Mouse (Mus musculus) erythroblast, adult 5-6 weeks (primary cell): ENCODE data around the gene Macrod2. TPM values are rescaled to one million over a fixed set of nuclear protein-coding genes. Genes with fewer than 3 reads are reported as not detected.

Experiments
- ATAC-seq: replicated peaks from 2 replicates; pipeline ENCODE4 v1.8.0; 2016; ENCODE audit warnings: moderate number of reproducible peaks, mild to moderate bottlenecking, moderate TSS enrichment, inconsistent platforms; ENCODE audit not compliant: poor library complexity, low FRiP score, severe bottlenecking
- total RNA-seq, 2 experiments: library from RNA; stranded (forward) in 1 of 2; stranded (reverse) in 1 of 2; fragments of 150-400 nt in 1 of 2; fragments of 200-764, 138-1000 nt in 1 of 2; gene quantifications; 2 replicates each; pipeline versions ENCODE4 v1.2.3 to v1.2.4; 2015 to 2017; ENCODE audit warnings: low replicate concordance in 2 of 2

Macrod2 gene
- total RNA-seq, 2 experiments from 2014 or later, result 2.8 TPM; not detected in 1

DNA sequence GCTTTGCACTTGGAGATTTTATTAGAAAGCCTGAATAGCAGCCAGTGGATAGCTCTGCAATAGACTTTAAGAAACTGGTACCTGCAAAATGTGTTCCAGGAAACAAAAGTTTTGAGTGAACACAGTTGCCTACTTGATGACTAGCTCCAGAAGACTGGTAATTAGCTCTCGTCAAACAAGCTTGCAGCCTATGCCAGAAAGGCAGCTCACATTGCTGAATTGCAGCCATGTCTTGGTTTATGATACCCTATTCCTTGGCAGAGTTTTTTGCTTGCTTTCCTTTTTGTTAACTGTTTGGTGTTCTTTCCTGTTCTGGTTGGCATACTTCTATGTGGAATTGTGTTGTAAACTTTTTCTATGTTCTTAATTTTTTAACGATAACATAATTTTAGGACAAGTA lies 154.2 kb downstream of the Macrod2 start:
- ATAC-seq, result no peak

DNA sequence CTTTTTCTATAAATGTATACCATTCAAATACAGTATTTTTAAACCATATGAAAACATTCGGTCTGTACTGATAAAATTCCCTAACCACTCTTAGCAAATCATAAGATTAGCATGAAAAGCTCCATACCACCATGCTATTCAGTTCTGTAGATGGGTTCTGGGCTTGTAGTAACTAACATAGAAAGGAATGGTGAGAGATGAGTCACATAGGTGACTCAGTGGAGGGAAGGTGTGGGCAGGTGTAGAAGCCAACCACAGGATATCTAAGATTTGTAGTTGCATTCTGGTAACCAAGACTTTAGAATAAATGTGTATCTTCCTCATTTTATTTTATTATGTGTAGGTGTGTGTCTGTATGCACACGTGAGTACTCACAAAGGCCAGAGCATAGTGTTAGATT lies 166.3 kb downstream of the Macrod2 start:
- ATAC-seq, result no peak

DNA sequence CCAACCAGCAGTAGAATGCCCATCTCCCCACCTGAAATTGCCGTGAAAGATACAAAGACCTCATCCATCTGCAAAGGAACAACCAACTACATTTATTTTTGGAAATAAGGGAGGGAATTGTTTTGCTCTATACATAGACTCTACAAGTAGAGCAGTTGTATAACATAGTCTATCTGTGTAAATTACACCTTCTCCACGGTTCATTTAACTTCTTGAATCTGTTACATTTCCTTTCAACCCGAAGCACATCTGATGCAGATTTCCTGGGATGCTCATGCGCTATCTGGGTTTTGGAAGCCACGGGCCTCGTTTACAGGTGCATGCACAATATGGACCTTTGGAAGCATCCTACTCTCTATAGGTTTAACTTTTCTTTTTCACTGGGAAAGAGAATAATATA lies 175.8 kb downstream of the Macrod2 start:
- ATAC-seq, result no peak

DNA sequence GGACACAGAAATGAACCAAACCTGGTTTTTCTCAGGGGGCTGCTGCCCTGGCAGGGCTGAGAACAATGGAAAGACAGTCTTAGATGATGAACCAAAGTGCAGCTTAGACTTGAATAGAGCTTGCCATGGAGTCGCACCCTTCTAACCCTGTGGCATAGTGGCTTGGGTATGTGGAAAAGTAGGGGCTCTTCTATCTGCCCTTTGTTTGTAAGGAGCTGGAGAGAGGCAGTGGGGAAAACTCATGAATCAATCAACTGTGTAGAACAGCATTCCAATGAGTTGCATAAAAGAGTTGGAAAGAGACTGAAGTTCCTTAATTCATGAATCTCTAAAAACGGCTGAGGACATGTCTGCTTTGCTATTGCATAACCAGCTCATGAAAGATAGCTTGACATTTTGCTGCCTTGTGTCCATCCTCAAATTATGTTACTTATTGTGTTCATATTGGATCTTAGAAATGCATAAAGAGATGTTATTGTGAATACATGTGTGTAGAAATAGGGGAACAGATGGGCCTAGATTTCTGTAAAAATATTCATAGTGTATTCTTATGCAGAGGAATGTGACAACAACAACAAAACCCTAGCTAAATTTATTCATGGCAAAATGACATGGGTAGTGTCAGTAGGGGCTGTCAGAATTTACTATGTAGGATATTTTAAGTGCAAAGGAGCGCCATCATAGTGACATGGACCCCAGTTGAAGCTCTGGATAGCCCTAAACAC lies 197.6 kb downstream of the Macrod2 start:
- no peak for ATAC-seq

DNA sequence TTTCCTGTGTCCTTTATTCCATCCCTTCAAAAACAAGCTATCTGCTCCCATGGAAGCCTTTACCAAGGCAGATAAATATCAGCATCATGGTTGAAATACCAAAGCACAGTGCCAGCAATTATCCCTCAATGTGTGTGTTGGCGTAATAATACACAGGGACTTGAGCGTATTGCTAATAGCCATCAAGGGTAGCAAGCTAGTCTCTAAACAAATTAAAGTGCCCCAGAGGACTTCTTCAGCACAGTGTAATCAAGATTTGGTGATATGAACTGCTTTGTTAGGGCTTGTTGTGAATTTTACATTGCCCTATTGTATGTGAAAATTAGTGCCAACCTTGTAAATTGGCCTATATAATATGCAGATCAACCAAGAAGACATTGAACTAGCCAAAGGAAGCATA lies 201.8 kb downstream of the Macrod2 start:
- no peak for ATAC-seq

DNA sequence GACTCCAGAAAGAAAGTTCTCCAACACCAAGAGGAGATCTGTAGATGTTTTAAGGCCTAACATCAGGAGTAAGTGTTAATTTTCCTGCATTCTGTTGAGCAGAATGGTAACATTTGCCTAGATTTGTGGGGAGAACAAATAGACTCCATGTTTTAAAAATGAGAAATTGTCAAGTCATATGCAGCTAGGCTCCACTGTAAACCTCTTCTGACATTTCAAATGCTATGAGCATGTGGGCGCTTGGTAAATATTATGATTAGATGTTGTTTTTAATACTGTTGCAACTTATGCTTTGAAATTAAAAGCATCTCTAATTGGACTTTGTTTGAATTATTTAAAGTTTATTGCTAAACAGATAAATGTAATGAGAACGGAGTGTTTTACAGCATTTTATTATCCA lies 220.3 kb downstream of the Macrod2 start:
- ATAC-seq, result no peak

DNA sequence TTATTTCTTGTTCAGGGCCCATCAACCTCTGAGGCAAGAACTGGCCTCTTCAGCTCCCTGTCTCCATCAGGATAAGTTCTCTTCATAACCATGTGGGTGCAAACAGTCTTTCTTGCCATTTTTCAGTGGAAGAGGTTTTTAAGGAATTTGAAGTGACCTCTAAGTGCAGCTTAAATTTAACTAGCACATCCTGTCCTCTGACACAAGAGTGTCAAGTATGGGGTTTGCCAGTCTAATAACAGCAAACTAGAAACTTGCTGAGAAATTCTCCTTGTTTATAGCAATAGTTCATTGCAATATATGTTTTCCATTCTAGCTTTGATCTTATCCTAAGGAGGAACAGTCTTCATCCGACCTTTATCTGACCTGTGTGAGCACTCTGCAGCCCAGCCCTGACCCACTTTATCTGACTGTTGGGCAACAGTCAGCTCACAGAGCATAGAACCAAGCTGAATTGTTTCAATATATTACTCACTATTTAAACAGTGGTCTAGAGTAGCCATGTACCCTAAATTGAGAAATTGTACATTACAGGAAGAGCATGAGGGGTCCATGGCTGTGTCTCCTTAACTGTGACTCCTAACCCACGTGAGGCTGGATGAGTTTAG lies 226.7 kb downstream of the Macrod2 start:
- ATAC-seq, result no peak

DNA sequence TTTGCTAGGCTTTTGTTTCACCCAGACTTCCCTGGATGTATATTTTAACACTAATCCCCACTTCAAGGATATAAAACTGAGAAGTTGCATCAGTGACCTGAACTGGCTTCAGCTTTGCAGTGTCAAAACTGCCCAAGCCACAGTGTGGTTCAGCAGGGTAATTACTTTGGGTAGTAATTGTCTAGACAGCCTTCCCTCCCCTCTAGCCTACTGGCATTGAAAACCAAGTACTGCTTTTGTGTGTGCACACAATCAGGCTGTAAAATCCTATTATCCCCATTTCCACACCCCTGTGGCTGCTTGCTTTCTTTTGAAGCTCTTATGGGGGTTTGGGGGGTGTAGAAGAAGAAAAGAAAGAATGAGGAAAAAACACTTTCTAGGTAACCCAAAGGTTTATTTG lies 258.4 kb downstream of the Macrod2 start:
- ATAC-seq, result no peak

DNA sequence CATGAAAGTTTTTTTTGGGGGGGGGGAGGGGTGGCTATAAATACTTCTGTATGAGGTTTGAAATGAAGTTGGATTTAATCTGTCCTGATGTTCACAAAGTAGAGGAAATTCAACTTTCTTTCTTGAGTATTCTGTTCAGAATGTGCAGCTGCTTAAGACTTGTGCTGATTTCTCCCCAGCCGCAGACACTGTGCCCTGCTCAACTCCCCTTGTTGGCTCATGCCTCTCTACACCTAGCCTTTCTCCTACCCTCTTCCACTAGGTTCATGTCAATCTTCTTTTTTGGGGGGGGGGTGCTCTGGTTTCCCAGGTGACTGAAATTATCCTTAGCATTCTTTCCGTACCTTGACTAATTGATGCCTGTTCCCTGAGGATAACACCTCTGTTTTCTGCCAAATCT lies 258.9 kb downstream of the Macrod2 start:
- no peak for ATAC-seq

DNA sequence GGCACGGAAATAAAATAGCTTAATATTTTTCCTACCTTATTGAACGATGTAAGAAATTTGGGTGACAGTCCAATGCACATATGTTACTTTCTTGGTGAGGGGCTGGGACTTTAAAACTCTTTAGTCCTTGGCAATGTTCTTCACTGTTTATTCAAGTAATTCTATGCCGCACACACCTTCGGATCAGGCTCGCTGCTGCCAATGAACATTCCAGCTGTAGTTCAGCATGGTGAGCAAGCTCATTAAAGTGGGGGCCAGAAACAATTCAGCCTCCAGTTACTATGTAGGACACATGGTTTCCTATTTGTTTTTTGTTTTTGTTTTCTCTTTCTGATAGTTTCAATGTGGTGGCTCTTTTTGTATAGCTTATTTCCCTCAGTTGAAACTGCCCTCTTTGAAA lies 267.6 kb downstream of the Macrod2 start:
- ATAC-seq, result no peak

DNA sequence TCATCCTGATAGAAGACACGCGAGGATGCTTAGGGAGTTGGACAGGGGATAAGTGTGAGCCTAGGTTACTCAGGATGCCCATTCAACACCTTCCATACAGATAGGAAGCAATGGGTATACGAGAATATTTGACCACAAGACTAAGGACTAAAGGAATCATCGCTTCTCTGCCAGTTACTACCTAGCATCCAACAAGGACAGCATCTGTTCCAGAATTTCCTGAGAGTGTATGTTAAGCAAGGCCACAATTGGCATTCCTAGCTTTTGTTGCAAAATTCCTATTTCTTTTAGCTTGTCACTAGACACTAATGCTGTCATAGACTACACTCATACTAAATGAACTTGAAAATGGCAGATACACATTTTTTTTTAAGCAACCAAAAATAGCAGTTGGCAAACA lies 269.3 kb downstream of the Macrod2 start:
- ATAC-seq, result no peak

DNA sequence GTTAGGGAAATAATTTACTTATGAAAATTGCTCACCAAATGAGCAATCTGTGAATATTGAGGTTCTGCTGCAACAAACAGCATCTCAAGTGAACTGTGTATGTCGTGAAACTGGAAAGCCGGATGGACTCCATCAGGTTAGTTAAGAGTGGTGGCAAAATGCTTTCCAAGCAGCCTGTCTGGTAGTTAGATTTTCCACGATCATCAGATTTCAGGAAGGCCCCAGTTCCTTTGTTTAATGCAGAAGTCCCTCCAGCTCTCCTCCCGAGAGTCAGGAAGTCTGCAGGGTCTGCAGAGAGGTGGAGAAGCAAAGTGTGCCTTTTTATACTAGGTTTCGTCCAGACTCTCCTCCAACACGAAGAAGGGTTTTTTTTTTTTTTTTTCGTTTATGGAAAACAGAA lies 271.7 kb downstream of the Macrod2 start:
- no peak for ATAC-seq

DNA sequence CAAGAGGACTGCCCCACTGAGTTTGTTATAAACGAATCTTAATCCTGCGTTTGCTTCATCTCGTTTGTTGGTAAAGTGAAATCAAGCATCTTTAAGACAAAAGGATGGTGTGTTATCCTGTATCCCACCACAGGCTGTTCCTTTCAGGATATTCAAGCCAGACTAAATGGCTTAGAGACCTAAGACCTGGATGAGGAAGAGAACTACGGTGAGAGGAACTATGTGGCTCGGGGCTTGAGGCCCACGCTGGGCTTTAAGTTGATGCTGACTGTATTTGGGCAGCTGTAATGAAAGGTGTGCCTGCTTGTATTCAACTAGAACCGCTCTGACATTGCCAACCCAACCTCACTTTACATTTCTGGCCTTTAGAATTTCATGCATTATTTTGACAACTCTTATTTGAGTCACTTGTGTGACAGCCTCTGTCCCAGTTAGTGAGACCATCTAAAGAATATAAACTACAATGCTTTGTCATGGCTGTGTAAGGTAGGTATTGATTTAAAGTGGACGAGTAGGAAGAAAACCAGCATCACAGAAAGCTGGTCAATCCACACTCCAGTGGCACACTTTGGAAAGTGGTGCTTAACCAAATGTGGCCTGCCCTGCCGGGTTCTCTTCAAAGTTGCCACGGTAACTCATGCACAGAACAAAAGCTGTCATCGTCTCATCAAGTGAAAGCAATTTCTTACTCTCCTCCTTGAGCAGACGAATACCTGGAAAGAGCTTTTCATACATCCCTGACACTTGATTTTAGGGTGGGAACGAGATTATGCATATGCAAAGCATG lies 272.3 kb downstream of the Macrod2 start:
- ATAC-seq, result no peak

DNA sequence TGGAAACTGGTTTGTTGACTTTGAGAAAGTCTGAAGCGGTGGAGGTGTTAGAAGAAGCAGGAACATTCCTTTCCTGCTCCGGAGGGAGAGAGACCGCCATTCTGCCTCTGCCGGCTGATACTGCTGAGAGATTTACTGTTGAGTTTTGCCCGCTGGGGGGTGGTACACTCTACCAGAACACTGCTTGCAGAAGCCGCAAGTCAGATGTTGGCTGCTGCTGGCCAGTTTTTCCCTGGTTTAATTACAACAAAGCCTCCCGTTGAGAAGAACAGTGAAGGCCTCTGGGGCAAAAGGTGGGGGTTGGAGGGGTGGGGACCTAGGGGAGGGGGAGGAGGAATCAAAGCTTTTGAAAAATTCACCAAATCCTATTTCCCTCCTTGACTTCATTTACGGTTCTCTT lies 273.2 kb downstream of the Macrod2 start:
- ATAC-seq, result no peak

DNA sequence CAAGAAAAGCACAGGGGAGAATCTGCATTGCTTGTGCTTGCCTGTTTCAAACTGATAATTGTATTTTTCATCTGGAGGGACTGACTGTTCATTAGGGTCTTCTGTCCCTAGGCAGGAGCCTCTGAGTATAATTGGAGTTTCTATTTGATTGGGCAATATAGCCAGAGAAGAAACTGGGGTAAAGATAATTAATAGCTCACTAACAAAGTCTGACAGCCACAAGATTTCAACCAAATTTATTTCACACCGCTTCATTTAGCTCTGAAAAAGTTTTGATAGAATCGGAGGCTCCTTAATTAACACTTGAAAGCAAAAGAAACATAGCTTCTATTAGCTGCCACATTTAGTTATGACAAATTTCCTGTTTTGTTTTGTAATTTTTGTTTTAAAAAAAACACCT lies 274.0 kb downstream of the Macrod2 start:
- no peak for ATAC-seq

DNA sequence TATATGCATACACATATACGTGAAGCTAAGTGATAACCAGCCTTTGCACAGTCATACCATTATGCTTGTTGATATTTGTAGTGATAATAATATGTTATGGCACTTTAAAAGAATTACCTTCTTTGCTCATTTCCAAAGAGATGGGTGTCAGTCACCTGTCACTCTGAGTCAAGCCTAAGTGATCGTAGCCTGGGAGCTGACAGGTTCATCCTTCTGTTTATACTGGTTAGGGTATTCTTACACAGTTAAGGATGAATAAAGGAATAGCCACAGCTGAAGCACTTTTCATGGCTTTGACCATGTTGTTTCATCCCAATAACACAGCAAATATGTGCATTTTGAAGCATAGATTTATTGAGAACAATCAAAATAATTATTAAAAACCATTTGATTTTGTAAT lies 274.7 kb downstream of the Macrod2 start:
- no peak for ATAC-seq

DNA sequence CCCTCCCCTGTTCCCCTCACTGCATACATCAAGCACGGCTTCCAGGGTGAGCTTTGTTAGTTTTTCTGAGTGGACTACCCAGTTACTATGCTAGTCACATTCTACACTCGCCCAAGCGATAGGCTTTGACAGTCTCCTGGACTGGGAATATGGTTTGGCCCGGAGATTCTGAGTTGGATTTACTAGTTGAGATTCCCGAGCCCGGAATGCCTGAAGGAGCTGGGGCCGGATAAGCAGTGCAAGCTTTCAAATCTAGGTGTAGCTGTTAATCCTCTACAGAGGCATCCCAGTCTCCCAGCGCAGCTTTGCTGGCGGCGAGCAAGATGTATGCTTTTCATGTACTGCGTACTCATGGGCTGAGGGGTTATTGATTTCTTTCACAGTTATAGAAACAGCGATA lies 275.3 kb downstream of the Macrod2 start:
- no peak for ATAC-seq

DNA sequence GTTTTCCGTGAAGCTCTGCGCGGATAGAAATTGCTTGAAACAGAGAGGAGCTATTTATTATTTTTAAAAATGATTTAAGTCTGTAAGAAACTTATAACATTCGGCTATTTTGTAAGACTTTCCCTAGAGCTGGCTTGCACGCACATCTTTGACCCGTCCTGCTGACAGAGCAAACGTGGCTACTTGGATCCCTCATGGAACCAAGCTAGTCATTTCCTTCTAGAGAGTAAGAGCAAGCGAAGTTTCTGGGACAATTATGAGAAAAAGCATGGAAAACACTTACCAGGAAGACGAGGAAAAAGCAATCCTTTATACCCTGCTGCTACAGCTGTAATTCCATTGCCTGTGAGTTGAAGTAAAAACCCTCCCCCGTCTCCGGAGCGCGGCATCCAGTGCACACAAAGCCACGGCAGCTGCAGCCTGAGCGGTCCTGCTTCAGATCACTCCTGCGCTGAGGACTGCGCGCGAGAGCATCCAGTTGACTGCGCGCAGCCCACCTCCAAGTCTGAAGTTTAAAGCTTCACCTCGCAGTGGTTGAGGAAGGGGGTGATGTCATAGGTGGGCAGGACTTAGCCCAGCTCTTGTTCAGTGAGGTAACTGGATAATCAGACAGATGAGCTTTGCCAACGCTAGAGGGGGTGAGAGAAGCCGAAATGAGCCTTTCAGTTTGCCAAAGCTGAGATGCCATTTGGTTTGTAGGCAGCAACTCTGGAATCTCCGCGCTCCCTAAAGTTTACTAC lies 276.0 kb downstream of the Macrod2 start, which contains the start of gene Flrt3:
Gene Flrt3 (minus strand): TSS at position 507 of the 740 bp plus-strand sequence.
- no peak for ATAC-seq

DNA sequence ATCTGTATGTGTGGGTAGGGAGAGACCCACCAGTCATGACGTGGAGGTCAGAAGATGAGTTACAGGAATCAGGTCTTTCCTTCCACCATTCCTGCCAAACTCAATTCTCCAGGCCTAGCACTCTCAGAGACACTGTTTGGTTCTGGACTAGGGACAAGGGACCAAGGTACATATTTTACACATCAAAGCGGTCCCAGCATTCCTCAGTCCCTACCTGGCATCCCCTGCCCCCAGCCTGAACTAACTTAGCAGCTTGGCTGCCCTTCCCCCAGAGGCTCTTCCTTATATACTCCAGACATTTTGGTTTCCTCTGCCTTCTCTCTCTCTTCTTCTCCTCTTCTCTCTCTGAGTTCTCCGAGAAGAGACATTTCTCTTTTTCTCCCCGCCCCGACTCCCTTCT lies 278.4 kb downstream of the Macrod2 start:
- no peak for ATAC-seq

DNA sequence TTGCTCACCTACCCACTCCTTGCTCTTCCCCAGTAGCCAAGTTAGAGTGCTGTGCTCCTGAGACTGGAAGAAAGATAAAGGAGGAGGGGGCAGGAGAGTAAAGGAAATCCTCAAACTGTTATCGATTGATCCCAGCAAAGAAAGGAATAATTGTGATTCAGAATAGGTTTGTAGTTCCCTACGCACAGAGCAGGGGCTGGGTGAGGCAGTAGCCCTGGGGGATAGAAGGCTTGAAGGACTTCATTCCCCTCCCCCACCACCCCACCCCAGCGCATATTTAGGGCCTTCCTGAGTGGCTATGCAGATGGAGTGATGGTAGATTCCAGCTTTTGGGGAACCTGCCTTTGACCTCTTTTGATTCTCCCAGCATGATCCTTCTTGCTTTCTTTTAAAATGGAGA lies 281.6 kb downstream of the Macrod2 start:
- no peak for ATAC-seq
